Mouse (Mus musculus): ENCODE results near the gene Abtb1. TPM values are rescaled to one million over a fixed set of nuclear protein-coding genes. Genes with fewer than 3 reads are reported as not detected.

Gene Abtb1
- total RNA-seq, 4 experiments from 2014 or later = 32.5 to 43.7 (median 39.8) TPM

- no peak for DNase-seq
Measured at GRCm38 (mm10) chr6:88828206-88829009, 13.4 kb downstream of the Abtb1 start.

GRCm38 (mm10) chr6:88827395-88828205 lies 14.2 kb downstream of the Abtb1 start:
- DNase-seq = no peak

GRCm38 (mm10) chr6:88826965-88827364 lies 14.8 kb downstream of the Abtb1 start:
- no peak for DNase-seq

- DNase-seq = peak; percentile 64
Measured at GRCm38 (mm10) chr6:88826545-88826944, 15.2 kb downstream of the Abtb1 start.

GRCm38 (mm10) chr6:88826088-88826487 lies 15.7 kb downstream of the Abtb1 start:
- no peak for DNase-seq

GRCm38 (mm10) chr6:88824183-88824582 lies 17.6 kb downstream of the Abtb1 start:
- no peak for DNase-seq

GRCm38 (mm10) chr6:88821901-88822300 lies 19.9 kb downstream of the Abtb1 start:
- DNase-seq = peak; percentile 74

GRCm38 (mm10) chr6:88821294-88821693 lies 20.5 kb downstream of the Abtb1 start:
- no peak for DNase-seq

GRCm38 (mm10) chr6:88820853-88821252 lies 20.9 kb downstream of the Abtb1 start:
- no peak for DNase-seq

GRCm38 (mm10) chr6:88816913-88817312 lies 24.9 kb downstream of the Abtb1 start:
- no peak for DNase-seq

GRCm38 (mm10) chr6:88815489-88815888 lies 26.3 kb downstream of the Abtb1 start:
- no peak for DNase-seq

- no peak for DNase-seq
Measured at GRCm38 (mm10) chr6:88815036-88815435, 26.7 kb downstream of the Abtb1 start.

- DNase-seq = no peak
Measured at GRCm38 (mm10) chr6:88813832-88814231, 28.0 kb downstream of the Abtb1 start.

GRCm38 (mm10) chr6:88812886-88813285 lies 28.9 kb downstream of the Abtb1 start:
- no peak for DNase-seq

GRCm38 (mm10) chr6:88811880-88812400 lies 29.8 kb downstream of the Abtb1 start:
- DNase-seq = no peak

- DNase-seq = no peak
Measured at GRCm38 (mm10) chr6:88811396-88811795, 30.4 kb downstream of the Abtb1 start.

- no peak for DNase-seq
Measured at GRCm38 (mm10) chr6:88810291-88810690, 31.5 kb downstream of the Abtb1 start.

GRCm38 (mm10) chr6:88809091-88810037 lies 32.4 kb downstream of the Abtb1 start:
- no peak for DNase-seq

GRCm38 (mm10) chr6:88804966-88805577 lies 36.7 kb downstream of the Abtb1 start:
- DNase-seq = peak; percentile 66

GRCm38 (mm10) chr6:88803957-88804695 lies 37.7 kb downstream of the Abtb1 start:
- no peak for DNase-seq

GRCm38 (mm10) chr6:88803051-88803450 lies 38.7 kb downstream of the Abtb1 start:
- no peak for DNase-seq
